Mouse (Mus musculus): ENCODE results near the gene Efnb2.

Gene Efnb2

DNA sequence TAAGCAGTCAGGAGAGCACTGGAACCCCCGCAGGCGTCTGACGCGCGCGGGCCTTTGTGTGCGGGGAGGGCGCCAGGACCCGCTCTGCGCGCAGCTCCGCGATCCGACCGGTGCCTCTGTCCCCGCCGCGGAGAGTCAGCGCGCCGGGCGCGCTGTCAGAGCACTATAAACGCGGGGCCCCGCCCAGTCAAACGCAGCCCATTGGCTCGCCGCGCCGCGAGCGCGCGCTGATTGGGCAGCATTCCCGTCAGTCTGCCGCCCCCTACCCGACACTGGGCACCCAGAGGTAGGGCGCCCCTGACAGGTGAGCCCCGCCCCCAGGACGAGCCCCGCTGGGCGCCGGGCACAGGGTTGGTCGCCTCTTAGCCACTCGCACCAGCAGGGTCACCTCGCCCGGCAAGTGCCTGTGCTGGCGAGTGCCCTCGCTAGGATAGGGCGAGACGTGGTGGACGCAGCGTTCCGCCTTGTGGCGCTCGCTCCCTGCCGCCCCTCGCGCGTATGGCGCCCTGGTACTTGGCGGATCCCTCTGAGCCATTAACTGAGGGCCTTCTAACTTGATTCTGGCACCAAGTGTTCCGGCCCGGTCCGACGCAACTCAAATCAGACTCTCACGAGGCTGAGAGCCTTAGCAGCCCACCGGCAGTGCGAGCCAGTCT is at the start of gene Efnb2:
Gene Efnb2, minus strand, starts transcription at position 140 of the 656 bp plus-strand sequence.
- peak; percentile 88 for DNase-seq (ENCODE audit: low read depth)

DNA sequence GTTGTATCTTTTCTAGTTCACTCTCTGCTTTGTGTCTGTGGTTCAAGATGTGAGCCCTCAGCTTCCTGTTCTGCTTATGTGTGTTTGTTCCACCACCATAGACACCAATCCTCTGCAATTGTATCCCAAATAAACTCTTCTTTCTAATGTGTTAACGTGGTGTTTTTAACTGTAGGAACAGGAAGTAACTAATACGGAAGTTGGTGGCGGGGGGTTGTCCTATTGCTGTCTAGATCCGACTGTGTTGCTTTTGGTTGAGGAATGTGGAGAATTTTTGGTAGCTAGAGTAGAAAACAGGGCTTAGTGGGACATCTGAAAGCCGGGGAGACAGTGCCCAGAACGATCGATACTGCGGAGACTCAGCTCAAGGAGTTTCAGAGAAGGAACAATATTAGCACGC is 43.8 kb upstream of the Efnb2 start:
- DNase-seq (ENCODE audit: low read depth) = no peak

DNA sequence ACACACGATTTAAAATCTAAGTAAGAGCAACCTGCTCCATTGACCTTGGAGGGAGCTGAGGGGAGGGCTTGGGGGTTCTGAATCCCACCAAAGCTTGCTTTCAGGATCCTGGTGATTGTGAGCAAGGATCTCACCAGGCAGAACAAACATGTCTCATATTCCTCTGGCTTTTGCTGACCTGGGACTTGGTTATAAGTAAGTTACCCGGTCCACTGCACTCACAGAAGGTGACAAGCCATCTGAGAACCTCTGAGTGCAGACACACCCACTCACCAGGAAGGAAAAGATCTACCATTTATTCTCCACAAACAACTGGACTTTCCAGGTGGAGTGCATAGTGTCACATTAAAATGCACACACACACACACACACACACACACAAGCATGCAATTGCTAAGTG is 42.6 kb upstream of the Efnb2 start:
- DNase-seq (ENCODE audit: low read depth) = no peak

DNA sequence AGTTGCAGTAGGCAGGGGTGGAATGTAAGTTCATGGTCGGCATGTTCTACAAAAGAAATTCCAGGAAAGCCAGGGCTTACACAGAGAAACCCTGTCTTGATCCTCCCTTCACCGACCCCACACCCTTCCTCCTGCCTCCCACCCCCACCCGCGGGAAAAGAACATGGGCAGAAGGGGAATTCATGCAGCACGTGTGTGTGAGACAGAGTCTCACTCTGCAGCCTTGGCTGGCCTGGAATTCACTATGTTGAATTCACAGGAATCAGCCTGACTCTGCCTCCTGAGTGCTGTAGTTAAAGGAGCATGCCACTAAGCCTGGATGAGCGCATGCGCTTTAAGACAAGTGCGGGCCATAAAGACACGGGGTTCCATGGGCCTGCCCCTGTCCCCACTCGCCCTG is 39.8 kb upstream of the Efnb2 start:
- DNase-seq (ENCODE audit: low read depth) = no peak

DNA sequence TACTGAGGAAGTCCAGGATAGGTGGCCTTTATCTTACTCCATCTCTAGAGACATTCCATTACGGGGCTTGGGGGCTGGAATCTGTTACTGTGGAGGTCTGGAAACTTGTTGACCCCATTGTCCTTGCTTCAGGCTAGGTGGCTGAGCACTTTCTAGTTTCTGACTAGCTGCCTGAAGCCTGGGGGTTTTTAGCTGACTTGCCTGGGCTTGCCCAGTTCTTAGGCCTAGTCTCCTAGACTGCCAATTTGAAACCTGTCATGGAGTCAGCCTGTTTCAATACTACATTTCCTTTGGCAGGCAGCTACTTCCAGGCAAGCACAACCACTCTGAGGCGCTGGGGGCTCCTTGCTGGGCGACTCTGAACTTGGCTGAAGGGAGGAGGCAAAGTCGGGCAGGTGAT is 39.2 kb upstream of the Efnb2 start:
- DNase-seq (ENCODE audit: low read depth) = no peak

DNA sequence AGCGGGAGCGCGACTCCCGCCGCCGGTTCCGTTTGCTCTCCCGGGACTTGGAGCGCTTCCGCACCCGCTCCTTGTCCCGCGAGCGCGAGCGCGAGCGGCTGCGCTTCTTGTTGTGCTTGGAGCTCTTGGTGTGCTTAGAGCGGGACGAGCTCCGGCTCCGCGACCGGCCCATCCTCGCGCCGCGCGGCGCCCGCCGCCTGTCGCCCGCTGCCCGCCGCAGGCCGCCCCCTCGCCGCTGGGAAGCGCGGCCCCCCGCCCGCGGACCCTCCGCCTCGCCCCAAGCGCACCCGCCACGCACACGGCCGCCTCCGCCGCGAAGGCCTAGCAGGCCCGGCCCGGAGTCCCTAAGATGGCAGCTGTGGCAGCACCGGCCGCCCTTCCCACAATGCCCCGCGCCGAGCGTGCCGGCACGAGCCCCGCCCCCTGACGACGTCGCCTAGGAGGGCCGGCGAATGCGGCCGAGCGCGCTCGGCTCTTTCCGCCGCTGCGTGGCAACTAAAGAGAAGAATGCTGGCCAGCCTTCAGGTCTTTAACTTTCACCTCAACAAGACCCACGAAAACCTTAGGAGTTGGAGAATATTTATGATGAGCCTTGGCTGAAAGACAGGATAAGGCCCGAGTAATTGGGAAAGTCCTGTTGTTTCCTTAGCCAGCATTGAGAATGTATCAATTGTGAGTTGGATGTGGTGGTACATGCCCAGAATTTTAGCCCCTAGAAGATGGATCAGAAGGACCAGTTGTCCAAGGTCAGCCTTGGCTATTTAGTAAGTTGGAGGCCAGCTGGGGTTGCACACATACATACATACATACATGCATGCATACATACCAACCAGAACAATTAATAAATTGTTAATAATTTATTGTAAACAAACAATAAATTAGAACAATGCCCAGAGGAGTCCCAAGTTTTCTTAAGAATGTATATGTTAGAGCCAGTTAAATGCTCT is 29.4 kb upstream of the Efnb2 start, which contains the start of gene Arglu1:
Gene Arglu1, minus strand, starts transcription at position 376 of the 947 bp plus-strand sequence.
- peak; percentile 95 for DNase-seq (ENCODE audit: low read depth)

DNA sequence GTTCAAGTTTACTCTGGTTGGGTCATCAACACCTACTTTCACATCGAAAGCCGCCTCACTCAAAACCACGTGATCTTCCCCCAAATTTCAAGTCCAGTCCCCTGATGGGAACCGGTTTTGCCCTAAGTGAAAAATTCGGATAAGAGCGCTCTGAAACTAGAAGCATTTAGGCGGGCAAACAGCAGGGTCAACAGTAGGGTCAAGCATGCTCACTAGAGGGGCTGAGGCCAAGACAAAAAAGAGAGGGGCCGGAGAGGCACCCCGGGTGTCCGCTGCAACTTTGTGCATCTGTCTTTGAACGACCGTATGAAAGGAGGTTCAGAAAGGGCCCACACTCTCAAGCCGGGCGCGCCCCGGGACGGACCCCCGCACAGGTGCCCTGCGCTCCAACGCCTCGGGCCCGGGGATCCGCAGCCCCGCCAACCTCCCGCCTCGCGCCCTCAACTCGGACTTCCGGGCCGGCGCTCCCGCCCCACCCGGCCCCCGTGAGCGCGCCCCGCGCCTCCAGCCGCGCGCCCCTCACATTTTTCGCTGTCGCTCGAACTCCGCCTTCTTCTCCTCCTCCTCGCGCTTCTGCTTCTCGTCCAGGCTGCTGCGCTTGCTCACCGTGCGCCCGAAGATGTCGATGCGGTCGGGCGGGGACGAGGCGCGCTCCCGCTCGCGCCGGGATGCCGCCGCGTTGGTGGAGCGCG is 28.6 kb upstream of the Efnb2 start:
- DNase-seq (ENCODE audit: low read depth) = peak; percentile 75

DNA sequence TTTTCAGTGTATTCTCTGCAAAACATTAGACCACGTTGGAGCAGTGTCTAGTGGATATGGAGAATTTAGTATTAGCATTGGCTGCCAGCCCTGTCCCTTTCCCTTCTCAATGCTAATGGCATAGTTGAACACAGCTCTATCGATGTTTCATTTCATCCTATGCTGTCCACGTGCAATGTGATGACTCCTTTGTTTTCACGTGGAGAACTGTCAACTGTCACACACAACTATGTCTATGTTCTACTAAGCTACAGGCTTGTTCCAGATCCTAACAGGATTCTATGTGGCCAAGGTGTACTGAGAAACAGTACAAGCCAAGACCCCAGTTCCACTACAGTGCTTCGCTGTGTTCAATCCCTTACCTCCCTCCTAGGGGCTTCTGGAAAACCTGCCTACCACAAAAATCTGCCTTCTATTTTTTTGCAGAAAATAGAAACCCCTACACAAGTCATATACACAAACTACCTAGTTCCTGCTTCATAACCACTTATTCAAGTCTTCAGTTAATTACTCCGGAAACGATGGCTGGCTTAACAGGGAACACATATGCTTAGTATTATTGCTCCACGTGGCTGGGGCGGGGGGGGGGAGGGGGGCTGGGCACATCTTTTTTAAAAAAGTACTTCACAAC is 27.9 kb upstream of the Efnb2 start:
- peak; percentile 61 for DNase-seq (ENCODE audit: low read depth)

DNA sequence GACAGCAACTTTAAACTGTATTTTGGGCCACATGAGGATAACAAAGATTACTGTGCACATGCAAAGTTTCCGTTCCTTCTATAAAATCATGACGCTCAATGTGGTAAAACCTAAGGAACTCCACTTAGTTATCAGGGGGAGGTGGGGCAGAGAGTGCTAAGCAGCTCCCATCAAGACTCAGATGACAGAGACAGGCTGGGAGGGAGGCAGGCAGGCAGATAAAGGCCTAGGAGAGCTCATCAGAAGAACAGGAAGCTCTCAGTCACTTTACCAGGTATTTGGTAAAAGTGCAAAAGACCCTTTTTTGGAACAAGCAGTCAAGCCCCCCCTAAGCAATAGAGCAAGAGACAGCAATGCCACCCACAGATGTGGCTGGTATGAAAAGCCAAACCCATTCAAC is 24.5 kb upstream of the Efnb2 start:
- no peak for DNase-seq (ENCODE audit: low read depth)

DNA sequence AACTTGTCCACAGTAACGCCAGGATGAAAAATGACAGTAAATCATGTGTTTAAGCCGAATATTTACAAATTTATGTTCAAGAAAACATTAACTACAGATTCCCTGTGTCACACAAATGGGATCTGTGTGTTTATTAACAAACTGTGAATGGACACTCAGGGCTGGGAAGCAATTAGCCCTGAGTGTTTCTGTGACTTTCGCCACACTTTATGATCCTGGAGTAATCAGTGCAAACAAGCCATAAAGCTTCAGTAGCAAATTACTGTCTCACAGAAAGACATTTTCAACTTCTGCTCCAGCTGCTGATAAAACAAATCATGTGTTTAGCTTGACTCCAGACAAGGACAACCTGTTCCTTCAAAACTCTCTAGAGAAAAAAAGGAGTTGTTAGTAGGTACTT is 21.7 kb upstream of the Efnb2 start:
- DNase-seq (ENCODE audit: low read depth) = no peak

DNA sequence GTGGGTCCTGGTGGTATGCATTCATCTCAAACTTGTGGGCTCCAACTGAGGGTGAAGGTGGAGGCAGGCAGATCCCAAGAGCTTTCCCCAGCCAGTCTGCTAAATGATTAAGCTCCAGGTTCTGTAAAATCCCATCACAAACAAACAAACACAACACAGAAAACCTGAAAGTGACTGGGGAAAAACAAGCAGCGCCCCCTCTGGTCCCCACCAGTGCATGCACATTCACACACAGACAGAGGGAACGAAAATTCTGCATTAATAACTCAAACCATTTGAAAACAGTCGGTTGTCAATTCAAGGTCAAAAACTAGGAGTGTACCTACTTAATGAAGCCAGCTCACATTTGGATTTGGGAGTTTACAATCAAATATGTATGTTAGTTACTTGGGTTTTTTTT is 17.2 kb upstream of the Efnb2 start:
- DNase-seq (ENCODE audit: low read depth) = no peak

DNA sequence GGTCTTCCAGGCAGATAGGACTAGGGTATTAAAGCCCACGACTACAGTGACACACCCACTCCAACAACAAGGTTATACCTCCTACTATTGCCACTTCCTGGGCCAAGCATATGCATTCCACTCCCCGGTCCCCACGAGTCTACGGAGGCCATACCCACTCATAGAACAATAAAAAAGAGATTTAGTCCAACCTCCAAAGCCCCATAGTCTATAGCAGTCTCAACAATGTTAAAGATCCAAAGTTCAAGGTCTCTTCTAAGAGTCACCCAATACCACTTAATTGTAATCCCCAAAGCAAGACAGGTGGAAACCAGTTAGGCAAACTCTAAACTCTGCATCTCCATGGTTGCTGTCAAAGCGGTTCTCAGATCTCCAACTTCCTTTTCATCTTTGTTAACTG is 13.8 kb upstream of the Efnb2 start:
- DNase-seq (ENCODE audit: low read depth) = no peak

DNA sequence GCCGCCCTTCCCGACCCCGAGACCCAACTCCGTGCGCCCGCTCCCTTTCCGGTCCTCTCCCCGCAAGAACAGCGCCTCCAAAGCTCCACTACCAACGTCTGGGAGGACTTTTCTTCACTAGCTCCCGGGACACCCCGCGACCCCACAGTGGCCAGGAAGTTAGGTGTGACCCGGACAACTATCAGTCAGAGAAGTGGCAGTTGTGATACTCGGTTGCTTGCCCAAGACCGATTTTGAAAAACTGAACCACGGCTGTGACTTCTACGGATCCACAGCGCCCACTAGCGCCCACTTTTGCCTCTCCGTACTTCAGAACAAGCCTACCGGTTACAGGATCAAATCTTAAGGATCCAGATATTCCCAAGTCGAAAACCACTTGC is 707 bp upstream of the Efnb2 start:
- DNase-seq (ENCODE audit: low read depth) = peak; percentile 86

DNA sequence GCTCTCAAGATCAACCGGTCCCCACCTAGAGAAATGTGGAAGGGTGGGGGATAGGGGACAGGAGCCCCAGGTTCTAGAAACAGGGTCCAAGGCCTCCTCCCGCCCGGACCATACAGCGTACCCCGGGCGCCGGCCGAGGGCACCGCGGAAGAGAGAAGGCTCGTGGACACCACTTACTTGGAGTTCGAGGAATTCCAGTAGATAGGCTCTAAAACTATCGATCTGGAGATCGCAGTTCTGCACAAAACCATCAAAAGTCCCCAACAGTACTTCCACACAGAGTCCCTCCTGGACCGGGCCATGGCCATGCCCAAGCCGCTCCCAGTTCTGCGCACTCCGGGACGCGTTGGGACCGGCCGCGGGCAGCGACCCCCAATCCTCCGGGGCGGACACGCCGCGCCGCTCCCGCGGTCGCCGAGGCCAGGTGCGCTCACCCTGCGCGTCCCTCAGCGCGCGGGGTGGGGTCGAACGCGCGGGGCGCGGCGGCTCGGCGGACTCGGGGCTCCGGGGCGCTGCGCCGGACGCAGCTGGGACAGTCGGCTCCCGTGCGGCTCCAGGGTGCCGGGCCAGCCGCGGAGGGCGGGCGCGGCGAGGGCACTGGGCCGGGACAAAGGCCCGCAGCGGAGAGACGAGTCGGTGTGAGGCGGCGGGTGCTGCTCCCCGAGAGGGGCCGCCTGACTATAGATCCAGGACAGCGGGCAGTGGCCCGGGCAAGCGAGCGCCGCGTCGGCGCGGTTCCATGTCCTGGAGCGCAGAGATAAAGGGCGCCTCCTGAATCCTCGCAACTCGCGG is 539 bp downstream of the Efnb2 start:
- DNase-seq (ENCODE audit: low read depth) = peak; percentile 18

DNA sequence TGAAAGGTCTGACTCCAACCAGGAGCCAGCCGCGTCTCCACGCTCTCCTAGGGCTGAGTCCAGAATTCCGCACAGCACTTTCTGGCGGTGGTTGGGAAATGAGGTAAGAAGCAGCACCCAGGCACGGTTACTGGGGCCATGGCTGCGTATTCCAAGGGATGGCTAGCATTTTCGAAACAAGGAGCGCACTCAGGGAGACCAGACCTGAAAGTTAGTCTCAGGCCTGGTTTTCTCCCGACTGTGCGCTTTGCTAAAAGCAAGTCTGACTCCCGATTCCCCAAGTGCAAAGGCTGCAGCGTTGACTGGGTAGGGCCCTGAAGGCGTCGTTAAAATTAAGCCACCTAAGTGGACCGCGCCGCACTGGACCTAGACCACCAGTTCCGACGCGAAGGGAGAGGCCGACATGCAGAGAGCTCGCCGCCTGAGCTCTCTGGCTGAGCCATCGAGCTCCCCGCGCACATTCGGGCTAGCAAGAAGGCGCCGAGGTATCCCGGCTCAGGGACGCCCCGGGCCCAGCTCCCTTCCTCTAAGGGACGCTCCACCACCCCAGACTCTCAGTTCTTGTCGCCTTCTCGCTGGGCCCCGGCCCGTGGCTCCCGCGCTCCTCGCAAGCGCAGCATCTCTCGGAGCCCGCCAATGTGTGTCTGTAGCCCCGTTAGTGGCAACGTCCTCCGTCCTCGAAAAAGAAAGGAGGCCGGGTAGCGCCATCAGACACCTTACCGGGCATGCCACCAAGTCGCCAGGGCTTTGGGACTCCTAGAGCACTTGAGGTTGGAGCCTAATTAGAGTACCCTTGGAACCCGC is 1.3 kb downstream of the Efnb2 start:
- peak; percentile 17 for DNase-seq (ENCODE audit: low read depth)

DNA sequence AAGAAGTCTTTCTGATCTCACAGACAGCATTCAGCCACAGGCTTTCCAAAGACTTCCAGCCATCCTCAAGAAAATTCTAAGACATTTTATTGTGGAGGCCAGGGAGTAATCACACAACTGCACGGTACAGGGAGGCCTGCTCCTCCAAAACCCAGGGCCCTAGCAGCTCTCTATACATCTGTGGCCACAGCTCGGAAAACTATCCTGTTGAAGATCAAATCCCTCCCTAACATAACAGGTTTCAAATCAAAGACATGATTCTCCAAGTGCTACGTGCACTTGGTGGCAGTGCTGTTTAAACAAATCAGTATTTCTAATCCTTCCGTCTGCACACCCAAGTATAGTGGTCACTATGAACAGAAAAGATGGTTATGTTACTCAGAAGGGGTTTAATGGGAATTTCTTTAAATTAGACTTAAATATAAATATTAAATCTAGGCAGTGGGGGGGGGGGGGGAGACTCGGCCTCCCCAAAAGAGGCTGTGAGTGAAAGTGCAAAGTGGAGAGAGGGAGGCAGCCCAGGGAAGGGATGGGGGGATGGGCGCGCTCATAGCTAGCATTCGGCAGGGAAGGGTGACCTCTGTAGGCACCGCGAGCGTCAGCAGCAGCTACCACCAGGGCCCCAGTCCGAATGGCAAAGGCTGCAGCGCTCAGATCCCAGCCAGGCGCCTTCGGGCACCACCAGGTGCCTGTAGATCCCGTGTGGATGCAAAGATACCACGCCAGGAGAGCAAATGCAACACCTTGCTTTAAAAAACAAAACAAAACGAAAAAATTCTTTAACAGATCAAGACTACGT is 2.4 kb downstream of the Efnb2 start:
- peak; percentile 27 for DNase-seq (ENCODE audit: low read depth)

DNA sequence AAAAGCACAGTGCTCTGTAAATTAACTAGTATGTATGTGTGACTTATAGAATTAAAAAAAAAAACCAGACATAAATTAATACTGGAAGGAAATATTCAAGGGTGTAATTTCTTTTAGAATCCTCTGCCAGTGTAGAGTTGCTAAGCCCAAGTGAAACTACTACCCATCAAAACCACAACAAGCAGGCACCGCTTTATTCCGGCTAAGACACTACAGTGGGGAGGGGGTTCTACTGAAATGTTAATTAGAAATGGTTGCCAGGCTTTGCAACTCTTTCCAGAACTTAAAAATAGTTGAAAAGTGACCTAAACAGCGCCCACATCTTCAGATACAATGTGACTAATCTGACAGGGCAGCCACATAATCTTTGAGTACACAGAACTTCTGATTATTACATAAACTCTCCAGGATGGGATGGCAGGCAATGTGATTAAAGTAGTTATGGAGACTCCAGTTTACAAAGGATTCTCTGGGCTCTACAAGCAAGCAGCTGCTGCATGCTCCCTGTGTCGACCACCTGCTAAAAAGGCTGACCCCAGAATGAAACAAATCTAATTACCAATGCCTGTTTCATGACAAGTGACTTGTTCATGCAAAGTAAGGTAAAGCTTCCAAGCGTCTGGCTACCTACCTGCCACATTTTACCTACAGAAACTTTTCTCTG is 3.2 kb downstream of the Efnb2 start:
- no peak for DNase-seq (ENCODE audit: low read depth)

DNA sequence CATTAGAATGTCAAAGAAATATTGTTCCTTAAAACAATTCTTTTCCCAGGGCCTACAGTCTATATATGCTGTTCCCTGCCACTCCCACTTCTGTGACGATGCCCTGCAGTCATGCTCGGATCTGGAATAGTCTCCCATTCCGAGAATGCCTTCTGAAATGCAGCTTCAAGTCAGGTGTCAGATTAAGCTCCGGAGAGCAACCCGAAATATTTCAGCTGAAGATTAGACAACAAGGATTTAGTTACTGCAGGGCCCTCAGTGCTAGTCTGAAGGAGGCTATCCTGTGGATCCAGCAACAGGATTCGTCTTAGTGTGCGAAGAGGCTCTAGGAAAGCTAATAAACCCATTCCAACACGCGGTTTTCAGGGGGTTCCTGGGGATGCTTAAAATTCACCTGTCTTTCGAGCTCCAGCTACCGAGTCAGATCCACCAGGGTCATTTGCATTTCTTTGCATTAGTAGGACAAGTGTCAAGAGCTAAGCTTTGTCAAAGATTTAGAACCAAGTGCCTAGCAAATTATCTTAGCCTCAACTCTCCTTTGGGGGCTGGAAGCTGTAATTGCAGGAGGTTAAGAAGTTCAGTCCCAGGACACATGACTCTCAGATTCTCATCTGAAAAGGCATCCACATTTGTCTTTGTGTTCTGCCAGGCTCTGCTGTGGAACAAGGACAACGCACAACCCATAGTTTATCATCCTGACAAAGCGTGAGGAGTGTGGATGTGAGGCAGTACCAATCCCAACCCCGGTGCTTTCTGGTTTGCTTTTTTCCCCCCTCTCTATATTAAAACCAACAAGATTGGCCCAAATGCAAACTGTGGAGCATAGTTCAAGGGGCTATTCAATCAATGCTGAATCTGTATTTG is 4.2 kb downstream of the Efnb2 start:
- DNase-seq (ENCODE audit: low read depth) = no peak

All from induced T-regulatory cell, adult 2 months (primary cell).